Mouse (Mus musculus) embryonic fibroblast, embryonic 13.5 days (primary cell): ENCODE results near the gene Kdm4b.

Experiments used
- CTCF ChIP-seq: IDR thresholded peaks from 2 replicates; pipeline ENCODE4 v1.5.1; 2011; ENCODE audit warnings: mild to moderate bottlenecking, control low read depth, low read length, moderate library complexity, borderline replicate concordance; ENCODE audit not compliant: insufficient read depth
- POLR2A ChIP-seq: IDR thresholded peaks from 2 replicates; pipeline ENCODE4 v1.6.1; 2011; ENCODE audit warnings: low read depth, mild to moderate bottlenecking, control low read depth, low read length, moderate library complexity

DNA sequence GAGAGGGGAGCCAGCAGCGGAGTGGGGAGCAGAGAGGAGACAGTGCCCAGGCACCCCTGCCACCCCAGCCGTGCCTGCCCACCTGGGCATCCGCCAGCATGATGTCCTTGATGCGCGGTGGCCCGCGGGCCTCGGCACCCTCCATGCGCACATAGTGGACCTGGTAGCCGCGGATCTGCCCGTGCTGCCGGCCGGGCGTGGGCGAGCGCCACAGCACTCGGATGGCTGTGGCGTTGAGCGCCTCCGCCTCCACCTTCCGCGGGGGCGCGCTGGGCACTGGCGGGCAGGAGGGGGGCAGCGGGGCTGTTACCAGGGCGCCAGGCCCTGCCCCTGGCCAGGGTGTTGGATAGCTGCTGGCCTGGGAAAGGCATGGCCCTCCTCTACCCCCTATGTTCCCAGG lies 102.0 kb downstream of the Kdm4b start:
- TF ChIP-seq POLR2A: no peak
- TF ChIP-seq CTCF: no peak
